Mouse (Mus musculus): ENCODE data around the gene Olfr1265.

GRCm38 (mm10) chr2:90070065-90070464, 34.9 kb downstream of the Olfr1265 start:
- TF ChIP-seq POU5F1 (IDR thresholded peaks at IDR 0.05; ENCODE audit: borderline replicate concordance, low read length) (no peak), CTCF (conservative IDR thresholded peaks at IDR 0.05; ENCODE audit: low read length) (no peak), NANOG (IDR thresholded peaks at IDR 0.05; ENCODE audit: borderline replicate concordance, low read length) (no peak)
